Mouse (Mus musculus) kidney, adult 2 months (tissue): ENCODE results near the gene Zic2. TPM values are rescaled to one million over a fixed set of nuclear protein-coding genes. Genes with fewer than 3 reads are reported as not detected.

Experiments
- DNase-seq: peaks from one replicate; pipeline ENCODE4 v3.0.0; 2021
- H3K27ac ChIP-seq: fragments of 200-500 bp; 2 replicates; pipeline ENCODE4 v1.5.1; 2012; ENCODE audit warnings: low read depth, low read length, control low read depth, inconsistent platforms; ENCODE audit not compliant: insufficient read depth
- H3K27me3 ChIP-seq: fragments of 200-500 bp; replicated peaks from 2 replicates; pipeline ENCODE4 v1.6.1; 2012; ENCODE audit warnings: mild to moderate bottlenecking, moderate library complexity, low read length, inconsistent platforms; ENCODE audit not compliant: control insufficient read depth, insufficient read depth
- H3K36me3 ChIP-seq: fragments of 200-500 bp; 2 replicates; pipeline ENCODE4 v1.6.1; 2012; ENCODE audit warnings: mild to moderate bottlenecking, moderate library complexity, low read length, inconsistent platforms; ENCODE audit not compliant: control insufficient read depth, insufficient read depth
- H3K4me1 ChIP-seq: fragments of 200-500 bp; 2 replicates; pipeline ENCODE4 v1.6.1; 2011; ENCODE audit warnings: low read length; ENCODE audit not compliant: control insufficient read depth, insufficient read depth
- H3K4me3 ChIP-seq: fragments of 200-500 bp; 2 replicates; pipeline ENCODE4 v1.5.1; 2011; ENCODE audit warnings: mild to moderate bottlenecking, low read depth, low read length, control low read depth; ENCODE audit not compliant: insufficient read depth
- CTCF ChIP-seq: fragments of 200-500 bp; conservative IDR thresholded peaks from 2 replicates; pipeline ENCODE4 v1.5.1; 2011; ENCODE audit warnings: low read depth, mild to moderate bottlenecking, control low read depth, low read length, moderate library complexity, mixed read lengths; ENCODE audit not compliant: insufficient read depth, insufficient read length
- POLR2A ChIP-seq: fragments of 200-500 bp; IDR thresholded peaks from one replicate; pipeline ENCODE4 v1.6.1; 2011; ENCODE audit warnings: low read depth, low read length, control low read depth
- WGBS: fragments of 180-500 bp; shearing (Covaris S2); methylation state at CpG from one replicate; pipeline ENCODE4 v1.1.7; 2018; 5-methylcytosine and 5-hydroxymethylcytosine counted together
- polyA plus RNA-seq: library from polyadenylated mRNA; depleted of rRNA; stranded (reverse); fragments of >200 nt; gene quantifications from 2 replicates; pipeline ENCODE4 v1.2.3, GENCODE M21; 2012

Gene Zic2
- polyA plus RNA-seq, 1 experiment = not detected

DNA sequence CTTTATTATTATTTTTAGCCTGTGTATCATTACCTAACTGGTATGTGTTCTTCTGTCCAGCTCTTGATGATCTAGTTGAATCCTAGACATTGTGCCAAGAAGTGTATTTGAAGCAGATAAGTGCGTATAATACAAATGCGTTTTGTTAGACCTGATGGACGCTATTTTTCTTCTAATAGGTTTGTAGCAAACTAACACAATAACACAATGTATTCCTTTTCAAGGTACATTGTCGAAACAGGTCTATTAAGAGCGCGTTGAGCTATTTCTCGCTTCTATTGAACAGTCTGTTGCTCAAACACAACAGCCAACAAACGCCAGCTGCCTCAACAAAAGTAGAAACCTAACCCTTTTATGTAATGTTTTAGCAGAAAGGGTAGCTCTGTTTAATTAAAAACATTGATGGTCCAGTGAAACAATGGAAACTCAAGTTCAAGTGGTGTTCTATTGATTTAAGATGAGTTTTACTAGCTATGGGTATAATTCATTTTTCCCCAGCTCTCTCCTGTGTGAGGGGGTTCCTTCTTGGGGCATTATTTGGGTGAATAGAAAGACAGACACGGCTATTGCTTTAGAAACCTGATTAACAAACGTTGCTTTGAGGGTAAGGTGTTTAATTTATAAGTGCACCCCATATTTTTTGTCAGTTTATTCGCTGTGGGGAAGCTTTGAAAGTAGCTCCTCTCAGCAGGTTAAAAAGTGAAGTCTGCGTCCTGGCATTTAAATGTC, 14.6 kb downstream of the Zic2 start:
- no peaks in the 10 kb centered on the region for H3K36me3 ChIP-seq
- WGBS = 15% methylated on average over 12 of the region's 12 CpGs
- H3K27me3 ChIP-seq = peaks cover 6% of the 10 kb centered on the region
- no peak overlapping the region for H3K27ac ChIP-seq
- no peak overlapping the region for H3K4me3 ChIP-seq
- no peak for TF ChIP-seq POLR2A
- no peak for TF ChIP-seq CTCF
- no peaks in the 10 kb centered on the region for H3K4me1 ChIP-seq
- peak; percentile 23 for DNase-seq

DNA sequence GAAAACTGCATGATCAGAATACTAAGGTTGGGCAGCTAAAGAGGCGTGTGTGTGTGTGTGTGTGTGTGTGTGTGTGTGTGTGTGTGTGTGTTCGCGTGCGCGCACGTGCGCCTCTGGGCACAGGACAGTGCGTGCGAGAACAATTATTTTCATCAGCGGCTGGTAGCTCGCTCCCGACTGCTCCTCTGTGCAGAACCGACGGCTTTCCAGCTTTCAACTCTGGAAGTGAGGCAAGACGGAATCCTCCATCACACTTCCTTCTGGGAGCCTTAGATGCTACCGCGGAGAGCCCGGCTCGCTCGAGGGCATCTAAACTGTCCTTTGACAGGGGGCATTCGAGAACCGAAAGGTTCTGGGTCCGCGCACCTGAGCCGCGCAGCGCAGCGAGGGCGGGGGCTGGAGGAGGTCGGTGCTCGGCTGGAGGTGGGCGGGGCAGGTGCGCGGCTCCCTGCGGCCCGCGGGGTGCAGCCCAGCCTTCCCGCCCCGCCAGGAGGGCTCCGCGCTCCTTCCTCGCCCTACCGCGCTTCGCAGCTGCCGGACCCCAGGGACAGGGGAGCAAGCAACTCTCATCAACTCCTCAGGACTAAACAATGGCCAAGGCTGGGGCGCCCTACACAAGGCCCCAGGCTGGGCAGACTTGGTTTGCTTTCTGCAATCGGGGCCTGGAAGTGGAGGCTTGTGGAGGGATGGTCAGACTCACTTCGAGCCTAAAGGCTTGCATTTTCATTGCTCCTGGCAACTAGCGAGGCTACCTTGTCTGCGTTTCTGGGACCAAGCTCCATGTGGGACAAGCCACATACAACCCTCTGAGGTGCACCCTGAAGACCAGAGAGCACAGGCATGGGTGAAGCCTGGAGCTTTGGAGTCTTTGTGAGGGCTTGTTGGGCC, 15.4 kb downstream of the Zic2 start, which contains the start of gene Gm10837:
Gm10837 (plus strand) TSS at position 146 of the 888 bp plus-strand sequence.
- no peaks in the 10 kb centered on the region for H3K4me1 ChIP-seq
- H3K36me3 ChIP-seq = no peaks in the 10 kb centered on the region
- DNase-seq = peak; percentile 15
- 4% methylated on average over 51 of the region's 51 CpGs for WGBS
- H3K27me3 ChIP-seq = peaks cover 6% of the 10 kb centered on the region
- no peak within 1 kb of the TSS for H3K27ac ChIP-seq
- H3K4me3 ChIP-seq = no peak within 1 kb of the TSS
- TF ChIP-seq POLR2A (no peak), CTCF (no peak)

DNA sequence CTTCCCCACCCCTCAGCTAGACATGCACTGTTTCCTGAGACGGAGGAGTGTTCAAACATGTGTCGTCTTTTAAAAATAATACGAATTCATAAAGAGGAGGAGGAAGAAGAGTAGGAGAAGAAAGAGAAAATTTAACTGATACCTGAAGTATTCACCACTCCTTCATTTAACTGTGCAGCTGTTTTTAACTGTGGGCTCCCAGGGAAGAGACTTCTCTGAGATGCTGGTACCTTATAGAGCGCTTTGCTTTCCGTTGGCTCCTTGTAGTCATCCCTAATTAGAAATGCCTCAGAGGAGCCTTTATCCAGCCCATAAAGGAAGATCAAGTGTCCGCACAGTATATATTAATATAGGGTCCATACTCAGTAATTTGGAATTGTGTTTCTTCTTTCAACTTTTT, 16.3 kb downstream of the Zic2 start:
- H3K27ac ChIP-seq = no peak overlapping the region
- TF ChIP-seq POLR2A (no peak), CTCF (no peak)
- peaks cover 6% of the 10 kb centered on the region for H3K27me3 ChIP-seq
- no peak for DNase-seq
- H3K4me1 ChIP-seq = no peaks in the 10 kb centered on the region
- H3K4me3 ChIP-seq = no peak overlapping the region
- WGBS = 77% methylated on average over 6 of the region's 6 CpGs
- no peaks in the 10 kb centered on the region for H3K36me3 ChIP-seq

DNA sequence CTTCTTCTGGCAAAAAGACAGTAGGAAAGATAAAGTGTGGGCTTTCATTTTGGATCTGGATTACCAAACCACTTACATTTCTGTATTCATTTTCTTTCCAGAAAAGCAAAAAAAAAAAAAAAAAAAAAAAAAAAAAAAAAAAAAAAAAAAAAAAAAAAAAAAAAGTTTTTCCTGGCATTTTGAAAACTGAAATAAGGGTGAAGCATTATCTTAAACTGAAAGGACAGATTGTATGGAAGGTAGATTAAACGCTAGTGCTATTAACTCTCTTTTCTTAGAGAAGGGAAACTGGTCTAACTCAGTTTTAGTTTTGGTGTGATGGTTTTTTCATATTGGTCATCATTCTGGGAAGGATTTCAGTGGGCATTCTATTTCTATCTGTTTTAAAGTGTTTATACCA, 16.8 kb downstream of the Zic2 start:
- no peak for DNase-seq
- TF ChIP-seq CTCF (no peak), POLR2A (no peak)
- no peak overlapping the region for H3K27ac ChIP-seq
- H3K4me1 ChIP-seq = no peaks in the 10 kb centered on the region
- peaks cover 6% of the 10 kb centered on the region for H3K27me3 ChIP-seq
- H3K36me3 ChIP-seq = no peaks in the 10 kb centered on the region
- WGBS = 81% methylated on average over 1 of the region's 1 CpGs
- H3K4me3 ChIP-seq = no peak overlapping the region

DNA sequence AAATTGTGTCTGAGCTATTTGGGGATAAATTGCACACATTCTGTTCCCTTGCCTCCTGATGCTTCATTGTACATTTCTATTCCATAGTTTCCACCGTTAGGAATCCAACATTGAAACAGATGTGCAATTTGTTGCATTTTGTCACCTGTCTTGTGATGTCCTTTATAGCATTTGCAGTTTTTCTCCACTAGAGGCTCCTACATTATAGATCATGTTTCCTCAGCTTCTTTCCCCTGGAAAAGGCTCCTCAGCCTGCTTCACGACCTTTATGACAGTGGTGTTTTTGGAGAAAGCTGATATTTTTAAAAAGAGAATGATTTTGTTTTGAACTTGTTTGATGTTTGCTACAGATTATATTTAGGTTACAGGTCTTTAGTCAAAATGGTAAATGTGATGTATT, 33.8 kb downstream of the Zic2 start:
- peak; percentile 39 for DNase-seq
- no peak for TF ChIP-seq POLR2A
- TF ChIP-seq CTCF = no peak
- H3K27me3 ChIP-seq = no peaks in the 10 kb centered on the region
- H3K27ac ChIP-seq = no peak overlapping the region
- WGBS = 13% methylated on average over 2 of the region's 2 CpGs
- no peaks in the 10 kb centered on the region for H3K36me3 ChIP-seq
- no peaks in the 10 kb centered on the region for H3K4me1 ChIP-seq
- H3K4me3 ChIP-seq = no peak overlapping the region

DNA sequence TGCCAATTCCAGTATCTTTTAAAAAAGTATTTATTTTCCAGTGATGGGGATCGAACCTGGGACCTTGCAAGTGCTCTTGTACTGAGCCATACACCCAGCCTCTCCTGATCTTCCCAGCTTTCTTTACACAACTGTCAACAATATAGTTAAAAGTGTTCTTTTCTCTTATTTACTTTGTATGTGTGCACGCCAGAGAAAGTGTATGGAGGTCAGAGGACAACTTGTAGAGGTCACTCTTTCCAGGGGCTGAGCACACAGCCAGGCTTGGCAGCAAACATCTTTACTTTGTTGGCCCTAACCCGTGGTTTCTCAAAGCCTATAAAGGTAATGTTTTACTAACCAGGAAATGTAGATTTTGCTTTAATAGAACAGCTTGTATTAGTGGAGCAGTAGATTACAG, 36.3 kb downstream of the Zic2 start:
- no peak for DNase-seq
- Histone ChIP-seq H3K27ac (no peak overlapping the region), H3K27me3 (no peaks in the 10 kb centered on the region), H3K4me3 (no peak overlapping the region), H3K4me1 (no peaks in the 10 kb centered on the region), H3K36me3 (no peaks in the 10 kb centered on the region)
- TF ChIP-seq CTCF (no peak), POLR2A (no peak)
- WGBS = 41% methylated on average over 3 of the region's 3 CpGs

DNA sequence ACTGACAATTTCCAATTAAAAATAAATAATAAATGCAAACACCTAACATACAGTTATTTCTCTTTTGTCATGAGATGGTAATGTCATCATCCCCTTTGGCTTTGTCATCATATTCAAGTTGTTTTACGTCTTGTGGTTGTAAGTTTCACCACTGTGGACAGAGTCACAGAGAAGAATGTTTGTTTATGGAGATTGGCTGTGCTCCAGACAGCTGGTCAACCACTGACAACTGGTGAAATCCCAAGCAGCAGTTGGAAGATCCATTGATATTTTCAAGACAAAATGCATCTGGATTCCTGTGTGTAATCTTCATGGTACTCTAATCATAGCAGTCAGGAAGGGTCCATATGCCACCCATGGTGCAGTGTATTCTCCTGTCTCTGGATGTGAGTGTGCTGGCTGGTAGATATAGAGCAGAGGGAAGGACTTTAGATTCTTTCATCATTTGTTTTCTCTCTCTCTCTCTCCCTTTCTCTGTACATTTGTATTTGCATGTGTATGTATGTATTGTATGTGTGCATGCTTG, 38.3 kb downstream of the Zic2 start:
- Histone ChIP-seq H3K36me3 (no peaks in the 10 kb centered on the region), H3K4me1 (no peaks in the 10 kb centered on the region), H3K27ac (no peak overlapping the region), H3K27me3 (no peaks in the 10 kb centered on the region), H3K4me3 (no peak overlapping the region)
- no peak for DNase-seq
- WGBS = 61% methylated on average over 1 of the region's 1 CpGs
- TF ChIP-seq POLR2A (no peak), CTCF (no peak)
